ENCODE assay signal across 9 mouse cellular contexts in genomic region chr11:113971609-113972516, GRCm38 (mm10).
DNase-seq lines count a peak whose midpoint lies in the region; ATAC-seq and TF ChIP-seq lines count a peak whose summit lies in the region.
"Had no signal": no experiment of that assay in that cellular context is flagged by ENCODE, and none has a peak within 500 bp of the region (broad histone marks: within the 10 kb centered on the region; RNA-seq: fewer than 3 reads in every experiment).

No protein-coding gene starts in this region.

- H3K4me1 ChIP-seq in heart, embryonic 15.5 days (replicated peaks): peaks cover 11% of the 10 kb centered on the region
- peaks cover 14% of the 10 kb centered on the region for H3K4me1 ChIP-seq in forebrain, postnatal 0 days (ENCODE audit: insufficient read depth)
- H3K4me1 ChIP-seq in neural tube, embryonic 14.5 days (ENCODE audit: control insufficient read depth, insufficient read depth, low read length): peaks cover 14% of the 10 kb centered on the region

- H3K27ac ChIP-seq in heart, embryonic 15.5 days: 0 out of 2 replicates have a peak overlapping the region, but pooled peaks have one; percentile 6
- no peak overlapping the region for H3K27ac ChIP-seq in forebrain, postnatal 0 days (ENCODE audit: low read depth, low read length)
- 0 out of 2 replicates have a peak overlapping the region, but pooled peaks have one; percentile 4 for H3K27ac ChIP-seq in neural tube, embryonic 14.5 days (ENCODE audit: low read depth, low read length)

- 73% methylated on average over 19 of the region's 19 CpGs for WGBS in heart, embryonic 15.5 days
- 27% methylated on average over 19 of the region's 19 CpGs for WGBS in forebrain, postnatal 0 days
- 52% methylated on average over 19 of the region's 19 CpGs for WGBS in neural tube, embryonic 14.5 days

- no peak for TF ChIP-seq CTCF in forebrain, postnatal 0 days (IDR thresholded peaks at IDR 0.05; ENCODE audit: low read depth)

- H3K36me3 ChIP-seq in heart, embryonic 15.5 days: no peaks in the 10 kb centered on the region
- H3K36me3 ChIP-seq in forebrain, postnatal 0 days (ENCODE audit: insufficient read depth): no peaks in the 10 kb centered on the region
- H3K36me3 ChIP-seq in neural tube, embryonic 14.5 days (ENCODE audit: control insufficient read depth, insufficient read depth, low read length): no peaks in the 10 kb centered on the region

- no peak overlapping the region for H3K9ac ChIP-seq in heart, embryonic 15.5 days
- H3K9ac ChIP-seq in forebrain, postnatal 0 days: no peak overlapping the region
- H3K9ac ChIP-seq in neural tube, embryonic 14.5 days (replicated peaks; ENCODE audit: low read depth, low read length): no peak overlapping the region
- H3K9ac ChIP-seq: lung, embryonic 14.5 days had no signal

- peaks cover 30% of the 10 kb centered on the region for H3K9me3 ChIP-seq in heart, embryonic 15.5 days (replicated peaks)
- H3K9me3 ChIP-seq in forebrain, postnatal 0 days (ENCODE audit: low read length): no peaks in the 10 kb centered on the region
- H3K9me3 ChIP-seq in neural tube, embryonic 14.5 days (ENCODE audit: control insufficient read depth, low read length): no peaks in the 10 kb centered on the region; the same call in 1 of the 2 replicates

- H3K4me2 ChIP-seq in heart, embryonic 15.5 days: no peak overlapping the region
- no peak overlapping the region; the same call in 1 of the 2 replicates for H3K4me2 ChIP-seq in forebrain, postnatal 0 days (ENCODE audit: low read depth)
- H3K4me2 ChIP-seq in neural tube, embryonic 14.5 days (ENCODE audit: low read depth, low read length): no peak overlapping the region
- H3K4me2 ChIP-seq: lung, embryonic 14.5 days had no signal

- intact Hi-C loops in heart, postnatal 14 days (cut with DNase I): no loop called here

- no peak for DNase-seq in heart, postnatal 14 days
- peak; percentile 79 for DNase-seq in forebrain, postnatal 0 days
- peak; percentile 64 to 67 for DNase-seq in layer of hippocampus, postnatal 10 days (ENCODE audit: low spot score in 2 of 2)
- no peak for DNase-seq in lung, postnatal 14 days
- DNase-seq in gastrocnemius, adult 18-20 months (ENCODE audit: low spot score): no peak
- DNase-seq in adrenal gland, postnatal 14 days: no peak

- H3K4me3 ChIP-seq in heart, embryonic 15.5 days: no peak overlapping the region
- H3K4me3 ChIP-seq in forebrain, postnatal 0 days (ENCODE audit: low read depth, low read length): no peak overlapping the region
- H3K4me3 ChIP-seq in neural tube, embryonic 14.5 days (ENCODE audit: low read depth, low read length): no peak overlapping the region

- no peak for ATAC-seq in heart, embryonic 15.5 days (replicated peaks; ENCODE audit: insufficient number of reproducible peaks, insufficient read depth, low FRiP score, low read depth)
- peak; percentile 92 for ATAC-seq in forebrain, postnatal 0 days
- ATAC-seq in neural tube, embryonic 14.5 days (ENCODE audit: low read depth): peak; percentile 81

- no peaks in the 10 kb centered on the region for H3K27me3 ChIP-seq in heart, embryonic 15.5 days
- no peaks in the 10 kb centered on the region for H3K27me3 ChIP-seq in forebrain, postnatal 0 days (ENCODE audit: insufficient read depth, low read length)
- no peaks in the 10 kb centered on the region for H3K27me3 ChIP-seq in neural tube, embryonic 14.5 days (ENCODE audit: control insufficient read depth, insufficient read depth, low read length)

Comparison
In these comparisons a context has a peak if more than half of its experiments do, and no peak if none do; other contexts are left out.
1. DNase-seq: peak in forebrain, postnatal 0 days (single experiment) and layer of hippocampus, postnatal 10 days (2 of 2); none in heart, postnatal 14 days (0 of 2), lung, postnatal 14 days (single experiment), gastrocnemius, adult 18-20 months (single experiment) and adrenal gland, postnatal 14 days (single experiment).